Mouse (Mus musculus) midbrain, embryonic 11.5 days (tissue): Measurements from ENCODE around the gene Glrb. TPM values are rescaled to one million over a fixed set of nuclear protein-coding genes. Genes with fewer than 3 reads are reported as not detected.

Experiments used
- ATAC-seq: fragments of 200-750 bp; cut with Nextera tagmentation; 2 replicates; pipeline ENCODE4 v1.8.0; 2017; ENCODE audit warnings: moderate TSS enrichment, moderate library complexity; ENCODE audit not compliant: low FRiP score
- DNase-seq: peaks from one replicate; pipeline ENCODE4 v3.0.0; 2015; ENCODE audit warnings: low spot score; ENCODE audit errors: missing footprints
- H3K27ac ChIP-seq: fragments of 300-500 bp; sonication (generic); 2 replicates; pipeline ENCODE4 v1.5.1; 2014; ENCODE audit warnings: low read depth, low read length
- H3K27me3 ChIP-seq: fragments of 300-500 bp; sonication (generic); 2 replicates; pipeline ENCODE4 v1.6.1; 2014; ENCODE audit warnings: mild to moderate bottlenecking, low read length, moderate library complexity, mixed read lengths; ENCODE audit not compliant: control insufficient read depth, insufficient read depth
- H3K36me3 ChIP-seq: fragments of 300-500 bp; sonication (generic); 2 replicates; pipeline ENCODE4 v1.6.1; 2014; ENCODE audit warnings: mild to moderate bottlenecking, low read length, moderate library complexity, mixed read lengths; ENCODE audit not compliant: control insufficient read depth, insufficient read depth
- H3K4me1 ChIP-seq: fragments of 300-500 bp; sonication (generic); 2 replicates; pipeline ENCODE4 v1.6.1; 2014; ENCODE audit warnings: low read length; ENCODE audit not compliant: control insufficient read depth, insufficient read depth
- H3K4me2 ChIP-seq: fragments of 300-500 bp; sonication (generic); 2 replicates; pipeline ENCODE4 v1.6.1; 2014; ENCODE audit warnings: mild to moderate bottlenecking, moderate library complexity
- H3K4me3 ChIP-seq: fragments of 300-500 bp; sonication (generic); 2 replicates; pipeline ENCODE4 v1.5.1; 2014; ENCODE audit warnings: low read depth, low read length
- H3K9ac ChIP-seq: fragments of 300-500 bp; sonication (generic); 2 replicates; pipeline ENCODE4 v1.6.1; 2014; ENCODE audit warnings: low read length
- H3K9me3 ChIP-seq: fragments of 300-500 bp; sonication (generic); 2 replicates; pipeline ENCODE4 v1.6.1; 2016; ENCODE audit warnings: low read length; ENCODE audit not compliant: control insufficient read depth
- WGBS: fragments of 180-500 bp; shearing (Covaris S2); extraction: QIAGEN DNeasy Blood & Tissue Kit; methylation state at CpG from one replicate; pipeline ENCODE4 v1.1.7; 2014; 5-methylcytosine and 5-hydroxymethylcytosine counted together
- polyA plus RNA-seq: library from polyadenylated mRNA; unstranded; fragments of >200 nt; fragmentation: Nextera tagmentation; extraction: Ambion mirVana; gene quantifications from 2 replicates; pipeline ENCODE4 v1.2.1, GENCODE M21; 2014

Glrb gene
- polyA plus RNA-seq, 1 experiment from 2014 or later, result 10.8 TPM

- DNase-seq (no peak), ATAC-seq (no peak)
- Histone ChIP-seq H3K4me1 (no peaks in the 10 kb centered on the region), H3K27me3 (no peaks in the 10 kb centered on the region), H3K9ac (no peak overlapping the region), H3K4me3 (no peak overlapping the region), H3K9me3 (no peaks in the 10 kb centered on the region), H3K36me3 (no peaks in the 10 kb centered on the region), H3K4me2 (no peak overlapping the region), H3K27ac (no peak overlapping the region)
- 89% methylated on average over 6 of the region's 6 CpGs for WGBS
These were observed 29.9 kb downstream of the Glrb start for GRCm38 (mm10) chr3:80883601-80884000.

- WGBS, result 82% methylated on average over 6 of the region's 6 CpGs
- H3K27ac ChIP-seq, result no peak overlapping the region
- H3K36me3 ChIP-seq, result no peaks in the 10 kb centered on the region
- peak; percentile 64; the same call in 1 of the 2 replicates for ATAC-seq
- no peak overlapping the region for H3K4me3 ChIP-seq
- no peaks in the 10 kb centered on the region for H3K4me1 ChIP-seq
- H3K9ac ChIP-seq, result no peak overlapping the region
- no peak for DNase-seq
- no peaks in the 10 kb centered on the region for H3K9me3 ChIP-seq
- no peaks in the 10 kb centered on the region for H3K27me3 ChIP-seq
- H3K4me2 ChIP-seq, result no peak overlapping the region
These were observed 32.7 kb downstream of the Glrb start for GRCm38 (mm10) chr3:80880660-80881293.

- Histone ChIP-seq H3K9me3 (no peaks in the 10 kb centered on the region), H3K27ac (no peak overlapping the region), H3K36me3 (no peaks in the 10 kb centered on the region), H3K4me3 (no peak overlapping the region), H3K9ac (no peak overlapping the region), H3K4me1 (no peaks in the 10 kb centered on the region), H3K27me3 (no peaks in the 10 kb centered on the region), H3K4me2 (no peak overlapping the region)
- DNase-seq (peak; percentile 73), ATAC-seq (no peak)
- 51% methylated on average over 5 of the region's 5 CpGs for WGBS
These were observed 34.9 kb downstream of the Glrb start for GRCm38 (mm10) chr3:80878571-80878970.

- H3K4me1 ChIP-seq, result no peaks in the 10 kb centered on the region
- H3K27ac ChIP-seq, result no peak overlapping the region
- H3K9me3 ChIP-seq, result no peaks in the 10 kb centered on the region
- ATAC-seq (peak; percentile 83), DNase-seq (peak; percentile 73)
- no peak overlapping the region for H3K4me3 ChIP-seq
- H3K4me2 ChIP-seq, result no peak overlapping the region
- no peaks in the 10 kb centered on the region for H3K27me3 ChIP-seq
- WGBS, result 58% methylated on average over 7 of the region's 7 CpGs
- no peaks in the 10 kb centered on the region for H3K36me3 ChIP-seq
- H3K9ac ChIP-seq, result no peak overlapping the region
These were observed 38.6 kb downstream of the Glrb start for GRCm38 (mm10) chr3:80874690-80875353.

DNA sequence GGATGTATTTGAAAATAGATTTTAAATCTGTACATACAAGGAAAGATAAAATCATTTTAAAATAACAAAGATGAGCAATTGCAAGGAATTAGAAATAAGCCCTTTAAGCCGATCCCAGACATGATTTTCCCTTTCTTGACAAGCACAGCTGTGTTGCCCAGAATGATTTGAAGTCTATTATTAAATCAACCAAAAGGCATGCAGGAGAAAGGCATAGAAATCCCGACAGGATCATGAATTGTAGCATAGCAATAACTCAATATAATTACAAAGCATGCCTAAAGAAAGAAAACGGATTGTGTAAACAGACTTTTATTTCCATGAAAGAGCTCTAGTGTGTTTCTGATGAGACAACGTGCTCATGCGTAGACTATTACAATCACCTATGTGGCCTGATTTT lies 39.4 kb downstream of the Glrb start:
- no peak overlapping the region for H3K27ac ChIP-seq
- H3K9me3 ChIP-seq, result no peaks in the 10 kb centered on the region
- WGBS, result 74% methylated on average over 5 of the region's 5 CpGs
- no peak overlapping the region for H3K4me2 ChIP-seq
- H3K4me3 ChIP-seq, result no peak overlapping the region
- H3K27me3 ChIP-seq, result no peaks in the 10 kb centered on the region
- no peaks in the 10 kb centered on the region for H3K4me1 ChIP-seq
- ATAC-seq, result no peak
- H3K36me3 ChIP-seq, result no peaks in the 10 kb centered on the region
- H3K9ac ChIP-seq, result no peak overlapping the region
- DNase-seq, result no peak

DNA sequence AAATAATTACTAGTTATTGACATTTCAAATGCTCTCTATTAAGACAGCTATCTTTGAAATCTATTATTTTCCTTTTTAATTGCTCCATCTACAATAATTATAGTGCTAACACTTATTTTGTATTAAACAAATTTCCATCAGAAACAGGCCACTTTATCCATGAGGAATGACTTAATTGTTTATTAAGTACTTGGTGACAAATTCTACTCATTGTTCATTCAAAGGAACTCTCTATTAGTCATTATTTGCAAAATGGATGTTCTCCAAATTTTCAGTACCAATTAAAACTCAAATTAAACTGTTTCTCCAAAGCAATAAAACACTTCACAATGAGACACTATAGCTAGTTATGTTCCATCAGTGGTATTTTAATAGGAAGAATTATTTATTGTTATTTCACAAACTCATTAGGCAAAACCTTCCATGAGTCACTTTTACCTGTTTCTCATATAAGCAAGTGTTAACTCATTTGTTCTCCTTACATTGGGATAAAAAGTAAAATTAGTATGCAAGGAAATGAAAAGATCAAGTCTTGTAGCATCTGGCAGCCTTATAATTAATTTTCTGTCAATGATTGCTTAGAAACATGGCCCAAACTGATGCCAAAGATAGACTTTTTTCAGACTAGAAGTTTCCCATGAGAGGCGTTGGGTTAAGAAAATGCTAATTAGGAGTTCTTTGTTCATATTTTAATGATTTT lies 41.8 kb downstream of the Glrb start:
- Histone ChIP-seq H3K27me3 (no peaks in the 10 kb centered on the region), H3K4me3 (no peak overlapping the region), H3K9me3 (no peaks in the 10 kb centered on the region), H3K9ac (no peak overlapping the region), H3K27ac (no peak overlapping the region), H3K4me1 (no peaks in the 10 kb centered on the region), H3K4me2 (no peak overlapping the region), H3K36me3 (no peaks in the 10 kb centered on the region)
- DNase-seq (no peak), ATAC-seq (no peak)
- 94% methylated on average over 1 of the region's 1 CpGs for WGBS

DNA sequence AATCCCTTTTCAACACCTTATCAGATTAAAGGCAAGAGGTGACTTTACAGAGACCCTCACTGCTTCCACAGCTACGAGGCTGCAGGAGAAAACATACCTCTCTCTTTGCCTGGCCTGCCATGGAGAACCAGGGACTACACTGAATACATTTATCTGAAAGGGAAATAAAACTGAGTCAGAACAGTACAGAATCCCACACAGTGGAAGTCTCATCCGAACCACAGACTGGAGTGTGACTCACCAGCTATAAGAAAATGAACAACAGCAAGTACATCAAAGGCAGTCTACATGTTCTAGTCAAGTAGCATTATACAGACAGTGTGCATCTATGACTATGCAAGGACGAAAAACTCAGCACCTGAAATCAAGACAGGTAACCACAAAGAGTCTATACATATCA lies 46.1 kb downstream of the Glrb start:
- no peaks in the 10 kb centered on the region for H3K27me3 ChIP-seq
- ATAC-seq, result no peak
- WGBS, result 81% methylated on average over 3 of the region's 3 CpGs
- no peak for DNase-seq
- no peak overlapping the region for H3K4me3 ChIP-seq
- H3K27ac ChIP-seq, result no peak overlapping the region
- no peaks in the 10 kb centered on the region for H3K9me3 ChIP-seq
- no peak overlapping the region for H3K4me2 ChIP-seq
- H3K4me1 ChIP-seq, result no peaks in the 10 kb centered on the region
- no peaks in the 10 kb centered on the region for H3K36me3 ChIP-seq
- no peak overlapping the region for H3K9ac ChIP-seq

GRCm38 (mm10) chr3:80852912-80853507 lies 60.5 kb downstream of the Glrb start:
- no peak for ATAC-seq
- Histone ChIP-seq H3K9me3 (no peaks in the 10 kb centered on the region), H3K27ac (no peak overlapping the region), H3K4me2 (no peak overlapping the region), H3K27me3 (no peaks in the 10 kb centered on the region), H3K4me3 (no peak overlapping the region), H3K4me1 (no peaks in the 10 kb centered on the region), H3K36me3 (no peaks in the 10 kb centered on the region), H3K9ac (no peak overlapping the region)
- no peak for DNase-seq
- 91% methylated on average over 3 of the region's 3 CpGs for WGBS

GRCm38 (mm10) chr3:80850947-80851346 lies 62.5 kb downstream of the Glrb start:
- no peak overlapping the region for H3K9ac ChIP-seq
- no peak overlapping the region for H3K4me3 ChIP-seq
- no peak overlapping the region for H3K27ac ChIP-seq
- H3K4me1 ChIP-seq, result no peaks in the 10 kb centered on the region
- no peaks in the 10 kb centered on the region for H3K36me3 ChIP-seq
- ATAC-seq (no peak), DNase-seq (no peak)
- H3K27me3 ChIP-seq, result no peaks in the 10 kb centered on the region
- H3K9me3 ChIP-seq, result no peaks in the 10 kb centered on the region
- 83% methylated on average over 10 of the region's 10 CpGs for WGBS
- H3K4me2 ChIP-seq, result no peak overlapping the region
